Mouse (Mus musculus): ENCODE measurements at regions not wholly inside any gene's neighbourhood (a gene's known extent, or its start where the extent isn't known, plus 50 kb on each side); places are given as distances from the start of the nearest gene placed in this dataset.

DNA sequence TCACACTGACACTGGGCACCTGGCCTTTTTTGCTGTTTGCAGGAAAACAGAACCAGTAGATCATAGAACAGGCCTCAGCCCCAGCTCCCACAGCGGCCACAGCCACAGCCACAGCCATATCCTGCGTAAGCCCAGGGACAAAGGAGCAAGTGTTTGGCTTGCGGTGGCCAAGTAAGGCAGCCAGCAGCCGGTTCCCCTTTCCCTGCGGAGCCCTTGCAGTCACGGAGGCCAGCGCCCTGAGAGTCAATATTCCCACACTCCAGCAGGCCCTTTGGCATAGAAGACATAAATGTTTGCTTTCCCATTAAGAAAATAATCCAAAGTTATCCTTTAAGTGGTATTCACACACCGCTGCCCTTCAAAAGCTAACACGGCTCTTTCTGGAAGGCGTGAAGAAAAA is 62.1 kb downstream of the Sik1 start:
- Histone ChIP-seq H3K9me3 (replicated peaks; ENCODE audit: control insufficient read depth, low read length) (no peaks in the 10 kb centered on the region), H3K27me3 (ENCODE audit: control insufficient read depth, insufficient read depth, low read length) (no peaks in the 10 kb centered on the region), H3K4me3 (ENCODE audit: low read depth, low read length) (no peak overlapping the region), H3K27ac (replicated peaks; ENCODE audit: low read depth, low read length) (no peak overlapping the region), H3K36me3 (replicated peaks; ENCODE audit: control insufficient read depth, insufficient read depth, low read depth, low read length) (no peaks in the 10 kb centered on the region), H3K4me1 (ENCODE audit: control insufficient read depth, insufficient read depth, low read length) (peaks cover 9% of the 10 kb centered on the region), H3K9ac (replicated peaks; ENCODE audit: low read length) (no peak overlapping the region), H3K4me2 (ENCODE audit: low read depth, low read length) (no peak overlapping the region)
- 54% methylated on average over 10 of the region's 10 CpGs for WGBS
- DNase-seq (ENCODE audit: low spot score) (no peak), ATAC-seq (replicated peaks; ENCODE audit: insufficient number of reproducible peaks, low FRiP score, low TSS enrichment, low read depth) (no peak)

DNA sequence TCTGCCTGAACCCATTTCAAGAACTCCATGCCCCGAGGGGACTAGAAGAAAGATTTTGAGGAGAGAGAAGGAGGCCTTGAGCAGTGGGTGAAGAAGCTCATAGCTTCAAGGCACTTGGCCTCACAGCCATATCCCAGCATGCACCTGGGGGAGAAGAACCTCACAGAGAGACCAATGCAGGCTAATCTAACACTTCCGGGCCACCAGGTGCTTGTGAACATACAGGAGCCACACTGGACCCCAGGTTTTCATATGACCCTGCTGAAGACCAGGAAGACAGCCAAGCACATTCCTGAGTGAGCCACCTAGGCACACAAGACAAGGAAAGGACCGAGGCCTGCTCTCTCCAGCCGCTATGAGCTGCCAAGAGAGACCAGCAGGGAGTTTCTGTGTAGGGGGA is 61.6 kb downstream of the Sik1 start:
- H3K27ac ChIP-seq (replicated peaks; ENCODE audit: low read depth, low read length) = no peak overlapping the region
- no peaks in the 10 kb centered on the region for H3K36me3 ChIP-seq (replicated peaks; ENCODE audit: control insufficient read depth, insufficient read depth, low read depth, low read length)
- DNase-seq (ENCODE audit: low spot score) = no peak
- WGBS = 83% methylated on average over 4 of the region's 4 CpGs
- H3K9me3 ChIP-seq (replicated peaks; ENCODE audit: control insufficient read depth, low read length) = no peaks in the 10 kb centered on the region
- H3K9ac ChIP-seq (replicated peaks; ENCODE audit: low read length) = no peak overlapping the region
- no peaks in the 10 kb centered on the region for H3K27me3 ChIP-seq (ENCODE audit: control insufficient read depth, insufficient read depth, low read length)
- peaks cover 9% of the 10 kb centered on the region for H3K4me1 ChIP-seq (ENCODE audit: control insufficient read depth, insufficient read depth, low read length)
- H3K4me3 ChIP-seq (ENCODE audit: low read depth, low read length) = no peak overlapping the region
- no peak overlapping the region for H3K4me2 ChIP-seq (ENCODE audit: low read depth, low read length)
- ATAC-seq (replicated peaks; ENCODE audit: insufficient number of reproducible peaks, low FRiP score, low TSS enrichment, low read depth) = no peak

All from embryonic facial prominence, embryonic 11.5 days (tissue).